Mouse (Mus musculus): Measurements from ENCODE around the gene Lmtk2. TPM values are rescaled to one million over a fixed set of nuclear protein-coding genes. Genes with fewer than 3 reads are reported as not detected.

Gene Lmtk2
- polyA plus RNA-seq, 1 experiment from 2014 or later, result 5.0 TPM

- Histone ChIP-seq H3K4me1 (peaks cover 24% of the 10 kb centered on the region), H3K27ac (replicated peaks) (no peak overlapping the region), H3K9me3 (peaks cover 3% of the 10 kb centered on the region; the same call in 1 of the 2 replicates), H3K4me3 (no peak overlapping the region), H3K36me3 (replicated peaks) (no peaks in the 10 kb centered on the region), H3K27me3 (replicated peaks; ENCODE audit: low read depth, poor library complexity, severe bottlenecking) (no peaks in the 10 kb centered on the region)
- no peak for DNase-seq (ENCODE audit: low spot score)
- 24% methylated on average over 11 of the region's 11 CpGs for WGBS
These were observed 126.0 kb downstream of the Lmtk2 start for GRCm38 (mm10) chr5:144226220-144226619.

DNA sequence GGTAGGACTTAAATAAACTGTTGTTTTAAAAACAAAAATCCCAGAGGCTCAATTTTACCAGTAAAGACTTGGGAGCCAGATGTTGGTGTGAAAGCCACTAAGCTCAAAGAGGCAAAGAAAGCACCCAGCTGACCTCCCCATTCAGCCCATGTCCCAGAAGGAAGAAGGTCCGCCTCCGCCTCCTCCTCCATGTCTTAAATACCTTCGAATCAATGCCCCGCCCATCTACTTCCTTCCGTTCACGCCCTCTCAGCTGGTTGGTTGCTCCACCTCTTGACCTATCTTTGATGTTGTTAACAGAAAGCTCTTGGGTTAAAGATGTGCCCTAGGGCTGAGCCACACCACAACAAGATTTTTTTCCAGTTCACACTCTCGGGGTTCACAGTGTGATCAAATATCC is 130.0 kb downstream of the Lmtk2 start:
- 85% methylated on average over 7 of the region's 7 CpGs for WGBS
- DNase-seq (ENCODE audit: low spot score), result no peak
- H3K36me3 ChIP-seq (replicated peaks), result no peaks in the 10 kb centered on the region
- H3K4me1 ChIP-seq, result no peaks in the 10 kb centered on the region
- no peaks in the 10 kb centered on the region for H3K27me3 ChIP-seq (replicated peaks; ENCODE audit: low read depth, poor library complexity, severe bottlenecking)
- no peak overlapping the region for H3K4me3 ChIP-seq
- H3K27ac ChIP-seq (replicated peaks), result no peak overlapping the region
- H3K9me3 ChIP-seq, result peaks cover 3% of the 10 kb centered on the region; the same call in 1 of the 2 replicates

- Histone ChIP-seq H3K36me3 (replicated peaks) (no peaks in the 10 kb centered on the region), H3K4me1 (no peaks in the 10 kb centered on the region), H3K9me3 (peaks cover 3% of the 10 kb centered on the region; the same call in 1 of the 2 replicates), H3K27ac (replicated peaks) (no peak overlapping the region), H3K4me3 (no peak overlapping the region), H3K27me3 (replicated peaks; ENCODE audit: low read depth, poor library complexity, severe bottlenecking) (no peaks in the 10 kb centered on the region)
- no peak for DNase-seq (ENCODE audit: low spot score)
- WGBS, result 59% methylated on average over 1 of the region's 1 CpGs
These were observed 131.2 kb downstream of the Lmtk2 start for GRCm38 (mm10) chr5:144231410-144231809.

DNA sequence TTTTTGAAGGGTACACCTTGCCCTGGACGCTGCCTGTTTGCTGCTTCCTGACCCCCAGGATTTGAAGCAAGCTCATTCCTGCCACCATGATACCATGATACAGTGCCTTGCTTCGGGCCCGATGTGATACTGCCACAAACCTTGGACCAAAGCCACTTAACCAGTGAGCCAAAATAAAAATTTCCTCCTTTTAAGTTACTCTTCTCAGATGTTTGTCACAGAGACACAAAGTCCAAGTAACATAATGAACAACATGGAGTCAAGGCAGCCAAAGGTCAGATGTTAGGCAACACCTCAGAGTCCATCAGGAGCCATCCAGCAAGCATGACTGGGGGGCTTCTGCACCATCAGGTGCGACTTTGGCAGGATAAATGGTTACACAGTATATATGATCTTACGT is 132.3 kb downstream of the Lmtk2 start:
- H3K27me3 ChIP-seq (replicated peaks; ENCODE audit: low read depth, poor library complexity, severe bottlenecking), result no peaks in the 10 kb centered on the region
- H3K4me1 ChIP-seq, result no peaks in the 10 kb centered on the region
- no peaks in the 10 kb centered on the region for H3K36me3 ChIP-seq (replicated peaks)
- H3K4me3 ChIP-seq, result no peak overlapping the region
- peaks cover 3% of the 10 kb centered on the region; the same call in 1 of the 2 replicates for H3K9me3 ChIP-seq
- 85% methylated on average over 5 of the region's 5 CpGs for WGBS
- DNase-seq (ENCODE audit: low spot score), result no peak
- H3K27ac ChIP-seq (replicated peaks), result no peak overlapping the region

DNA sequence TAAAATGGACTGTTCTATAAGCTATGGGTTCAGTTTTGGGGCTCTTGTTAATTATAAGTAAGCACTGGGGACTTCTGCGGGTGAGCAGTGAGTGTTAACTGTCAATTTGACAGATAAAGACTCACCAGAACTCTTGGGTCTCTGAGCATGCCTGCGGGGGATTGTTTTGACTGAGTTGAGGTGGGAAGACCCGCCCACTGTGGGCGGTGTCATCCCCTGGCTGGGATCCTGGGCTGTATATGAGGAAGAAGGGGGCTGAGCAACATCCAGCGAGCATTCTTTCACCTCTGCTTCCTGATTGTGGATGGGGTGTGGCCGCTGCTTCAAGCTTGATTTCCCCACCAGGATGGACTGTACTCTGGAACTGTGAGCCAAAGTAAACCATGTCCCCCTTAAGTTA is 134.0 kb downstream of the Lmtk2 start:
- H3K4me1 ChIP-seq, result no peaks in the 10 kb centered on the region
- H3K4me3 ChIP-seq, result no peak overlapping the region
- H3K9me3 ChIP-seq, result peaks cover 3% of the 10 kb centered on the region; the same call in 1 of the 2 replicates
- H3K27me3 ChIP-seq (replicated peaks; ENCODE audit: low read depth, poor library complexity, severe bottlenecking), result no peaks in the 10 kb centered on the region
- 71% methylated on average over 6 of the region's 6 CpGs for WGBS
- H3K36me3 ChIP-seq (replicated peaks), result no peaks in the 10 kb centered on the region
- no peak overlapping the region for H3K27ac ChIP-seq (replicated peaks)
- DNase-seq (ENCODE audit: low spot score), result no peak

GRCm38 (mm10) chr5:144234714-144235113 is 134.5 kb downstream of the Lmtk2 start:
- 89% methylated on average over 7 of the region's 7 CpGs for WGBS
- no peak for DNase-seq (ENCODE audit: low spot score)
- Histone ChIP-seq H3K4me1 (no peaks in the 10 kb centered on the region), H3K9me3 (peaks cover 3% of the 10 kb centered on the region; the same call in 1 of the 2 replicates), H3K4me3 (no peak overlapping the region), H3K27me3 (replicated peaks; ENCODE audit: low read depth, poor library complexity, severe bottlenecking) (no peaks in the 10 kb centered on the region), H3K36me3 (replicated peaks) (no peaks in the 10 kb centered on the region), H3K27ac (replicated peaks) (no peak overlapping the region)

Other genes starting within 250 kb of the Lmtk2 start
- gene Ankrd61, start 202.8 kb upstream of the Lmtk2 start, polyA plus RNA-seq (2016; fragmentation: Nextera tagmentation; extraction: Ambion mirVana), result 0.21 and 0.37 TPM in 2 replicates
- gene Aimp2, start 190.6 kb upstream of the Lmtk2 start, polyA plus RNA-seq (2016; fragmentation: Nextera tagmentation; extraction: Ambion mirVana), result 136 and 144 TPM in 2 replicates
- 36.9 and 41.0 TPM in 2 replicates for gene Pms2, start 190.5 kb upstream of the Lmtk2 start, polyA plus RNA-seq (2016; fragmentation: Nextera tagmentation; extraction: Ambion mirVana)
- 0.85 and 1.0 TPM in 2 replicates for gene Gm42421, start 172.3 kb upstream of the Lmtk2 start, polyA plus RNA-seq (2016; fragmentation: Nextera tagmentation; extraction: Ambion mirVana)
- gene Rsph10b, start 167.4 kb upstream of the Lmtk2 start, polyA plus RNA-seq (2016; fragmentation: Nextera tagmentation; extraction: Ambion mirVana), result 0.44 and 1.2 TPM in 2 replicates
- 91.4 and 99.3 TPM in 2 replicates for gene Ccz1, start 85.6 kb upstream of the Lmtk2 start, polyA plus RNA-seq (2016; fragmentation: Nextera tagmentation; extraction: Ambion mirVana)
- not detected in 2 replicates for gene Ocm, start 73.8 kb upstream of the Lmtk2 start, polyA plus RNA-seq (2016; fragmentation: Nextera tagmentation; extraction: Ambion mirVana)
- gene Bhlha15, start 89.8 kb downstream of the Lmtk2 start, polyA plus RNA-seq (2016; fragmentation: Nextera tagmentation; extraction: Ambion mirVana), result 0.16 and 0.35 TPM in 2 replicates
- 19.3 and 21.1 TPM in 2 replicates for gene Tecpr1, start 123.2 kb downstream of the Lmtk2 start, polyA plus RNA-seq (2016; fragmentation: Nextera tagmentation; extraction: Ambion mirVana)
- gene Bri3, start 144.0 kb downstream of the Lmtk2 start, polyA plus RNA-seq (2016; fragmentation: Nextera tagmentation; extraction: Ambion mirVana), result 119 and 124 TPM in 2 replicates

Measured in embryonic facial prominence, embryonic 10.5 days (tissue).